Mouse (Mus musculus) kidney, postnatal 0 days (tissue): ENCODE measurements around the gene Slc18a2. TPM values are rescaled to one million over a fixed set of nuclear protein-coding genes. Genes with fewer than 3 reads are reported as not detected.

Source experiments
- ATAC-seq: fragments of 200-750 bp; cut with Nextera tagmentation; replicated peaks from 2 replicates; pipeline ENCODE4 v1.8.0; 2017; ENCODE audit warnings: low read depth, moderate number of reproducible peaks, moderate TSS enrichment, moderate library complexity; ENCODE audit not compliant: low FRiP score
- DNase-seq: peaks from one replicate; pipeline ENCODE4 v3.0.0-alpha.2; 2016; ENCODE audit warnings: low spot score
- H3K27ac ChIP-seq: fragments of 300-500 bp; sonication (generic); 2 replicates; pipeline ENCODE4 v1.5.1; 2014; ENCODE audit warnings: mild to moderate bottlenecking
- H3K27me3 ChIP-seq: fragments of 300-500 bp; sonication (generic); 2 replicates; pipeline ENCODE4 v1.6.1; 2014; ENCODE audit warnings: low read length, mixed read lengths; ENCODE audit not compliant: insufficient read depth
- H3K36me3 ChIP-seq: fragments of 300-500 bp; sonication (generic); 2 replicates; pipeline ENCODE4 v1.6.1; 2014; ENCODE audit warnings: low read length, mixed read lengths; ENCODE audit not compliant: insufficient read depth
- H3K4me1 ChIP-seq: fragments of 300-500 bp; sonication (generic); replicated peaks from 2 replicates; pipeline ENCODE4 v1.6.1; 2014; ENCODE audit warnings: antibody characterized with exemption, low read length, mixed read lengths; ENCODE audit not compliant: insufficient read depth
- H3K4me2 ChIP-seq: fragments of 300-500 bp; sonication (generic); 2 replicates; pipeline ENCODE4 v1.6.1; 2014; ENCODE audit warnings: mild to moderate bottlenecking, low read length, moderate library complexity, mixed read lengths
- H3K4me3 ChIP-seq: fragments of 300-500 bp; sonication (generic); replicated peaks from 2 replicates; pipeline ENCODE4 v1.5.1; 2014; ENCODE audit warnings: low read depth, low read length
- H3K9ac ChIP-seq: fragments of 300-500 bp; sonication (generic); 2 replicates; pipeline ENCODE4 v1.6.1; 2014; ENCODE audit warnings: low read depth, low read length
- H3K9me3 ChIP-seq: fragments of 300-500 bp; sonication (generic); replicated peaks from 2 replicates; pipeline ENCODE4 v1.6.1; 2016; ENCODE audit warnings: low read length, inconsistent platforms, mixed read lengths
- CTCF ChIP-seq: IDR thresholded peaks from 2 replicates; pipeline ENCODE4 v1.5.1; 2016; ENCODE audit warnings: antibody characterized with exemption, low read depth, mild to moderate bottlenecking, moderate library complexity
- WGBS: fragments of 180-500 bp; shearing (Covaris S2); extraction: QIAGEN DNeasy Blood & Tissue Kit; methylation state at CpG from one replicate; pipeline ENCODE4 v1.1.7; 2014; 5-methylcytosine and 5-hydroxymethylcytosine counted together
- polyA plus RNA-seq: library from polyadenylated mRNA; unstranded; fragments of >200 nt; fragmentation: Nextera tagmentation; extraction: Ambion mirVana; gene quantifications from 2 replicates; pipeline ENCODE4 v1.2.1, GENCODE M21; 2015

The Slc18a2 gene
- polyA plus RNA-seq, 1 experiment from 2014 or later: 4.1 TPM

DNA sequence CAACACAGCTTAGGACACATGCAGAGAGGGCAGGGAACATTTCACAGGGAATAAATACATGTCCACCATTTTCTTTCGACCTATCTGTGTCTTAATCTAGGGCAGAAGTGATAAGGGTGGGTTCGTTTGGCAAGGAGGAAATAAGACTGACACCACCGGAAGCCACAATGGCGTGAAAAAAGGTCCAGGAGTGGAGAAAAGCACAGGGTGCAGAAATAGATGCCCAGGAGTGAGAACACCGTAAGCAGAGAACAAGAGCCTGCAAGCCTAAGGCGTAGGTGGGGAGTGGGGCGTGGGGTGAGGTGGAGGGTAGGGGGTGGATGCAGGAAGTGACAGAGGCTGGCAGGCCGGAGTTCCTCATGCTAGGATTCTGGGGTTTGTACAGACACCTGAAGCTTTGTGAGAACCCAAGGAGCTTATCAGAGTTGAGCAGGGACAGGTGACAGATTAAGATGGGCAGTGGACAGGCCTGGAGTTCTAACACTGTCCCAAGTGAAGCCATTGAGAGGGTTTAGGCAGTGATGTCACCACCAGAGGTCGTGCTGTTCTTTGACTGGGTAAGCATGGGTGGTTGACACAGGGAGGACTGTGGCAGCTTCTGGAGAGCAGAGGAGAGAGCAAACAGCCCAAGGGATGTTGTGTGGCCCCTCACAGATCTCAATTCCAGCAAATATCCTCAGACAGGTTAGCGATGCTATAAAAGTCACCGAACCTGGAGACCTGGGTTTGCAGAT is 12.0 kb upstream of the Slc18a2 start:
- no peak overlapping the region for H3K9ac ChIP-seq
- DNase-seq: no peak
- no peak overlapping the region for H3K27ac ChIP-seq
- whole genome bisulfite sequencing: 74% methylated on average over 11 of the region's 11 CpGs
- H3K4me3 ChIP-seq: no peak overlapping the region
- no peaks in the 10 kb centered on the region for H3K27me3 ChIP-seq
- H3K4me2 ChIP-seq: no peak overlapping the region
- no peaks in the 10 kb centered on the region for H3K36me3 ChIP-seq
- TF ChIP-seq CTCF: peak; percentile 40; the same call in 1 of the 2 replicates
- ATAC-seq: no peak
- H3K4me1 ChIP-seq: no peaks in the 10 kb centered on the region
- H3K9me3 ChIP-seq: no peaks in the 10 kb centered on the region

DNA sequence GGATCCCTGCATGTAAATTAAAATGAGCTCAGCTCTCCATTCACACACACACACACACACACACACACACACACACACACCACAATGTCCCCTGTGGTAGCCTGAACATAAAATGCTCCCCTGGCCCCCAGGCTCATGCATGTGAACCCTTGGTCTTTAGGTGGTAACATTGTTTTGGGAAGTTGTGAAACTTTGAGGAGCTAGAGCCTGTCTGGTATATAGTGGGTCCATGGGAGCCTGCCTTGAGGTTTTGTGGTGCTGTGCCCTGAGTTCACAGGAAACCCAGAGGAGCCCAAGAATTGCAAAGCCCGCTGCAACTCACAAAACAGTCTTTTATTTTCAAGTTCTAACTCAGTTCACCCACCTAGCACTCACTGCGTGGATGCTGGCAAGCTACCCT is 8.0 kb upstream of the Slc18a2 start:
- Histone ChIP-seq H3K27ac (no peak overlapping the region), H3K4me2 (no peak overlapping the region), H3K36me3 (no peaks in the 10 kb centered on the region), H3K27me3 (no peaks in the 10 kb centered on the region), H3K4me3 (no peak overlapping the region), H3K9me3 (peaks cover 5% of the 10 kb centered on the region; the same call in 1 of the 2 replicates), H3K9ac (no peak overlapping the region), H3K4me1 (no peaks in the 10 kb centered on the region)
- DNase-seq (no peak), ATAC-seq (no peak)
- TF ChIP-seq CTCF: no peak
- 63% methylated on average over 2 of the region's 2 CpGs for WGBS

- no peak overlapping the region for H3K4me3 ChIP-seq
- H3K27ac ChIP-seq: no peak overlapping the region
- H3K36me3 ChIP-seq: no peaks in the 10 kb centered on the region
- no peak for TF ChIP-seq CTCF
- H3K9me3 ChIP-seq: peaks cover 5% of the 10 kb centered on the region; the same call in 1 of the 2 replicates
- no peak for DNase-seq
- ATAC-seq: no peak
- no peak overlapping the region for H3K4me2 ChIP-seq
- no peak overlapping the region for H3K9ac ChIP-seq
- 0 out of 2 replicates have a peak, but pooled peaks cover 3% of the 10 kb centered on the region for H3K4me1 ChIP-seq
- WGBS: 58% methylated on average over 5 of the region's 5 CpGs
- 0 out of 2 replicates have a peak, but pooled peaks cover 8% of the 10 kb centered on the region for H3K27me3 ChIP-seq
These were observed 1.1 kb upstream of the Slc18a2 start for GRCm38 (mm10) chr19:59259633-59260032.

DNA sequence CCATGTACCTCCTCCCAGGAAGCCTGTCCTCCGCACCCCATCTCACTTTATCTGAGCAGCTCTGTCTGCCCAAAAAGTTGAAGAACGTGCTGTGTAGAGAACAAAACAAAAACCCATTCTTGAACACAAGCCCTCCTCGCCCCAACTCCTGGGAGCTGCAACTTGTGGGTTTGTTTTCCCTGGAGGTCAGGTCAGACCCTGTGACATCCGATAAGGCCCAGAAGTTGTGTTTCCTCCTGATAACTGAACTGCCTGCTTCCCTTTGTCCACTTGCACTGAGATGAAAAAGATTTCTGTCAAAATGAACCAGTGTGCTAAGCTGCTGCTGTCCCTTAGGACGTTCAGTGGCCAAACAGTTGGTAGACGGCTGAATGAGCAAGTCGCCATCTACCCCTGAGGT is 908 bp downstream of the Slc18a2 start:
- peaks cover 5% of the 10 kb centered on the region; the same call in 1 of the 2 replicates for H3K9me3 ChIP-seq
- H3K27me3 ChIP-seq: 0 out of 2 replicates have a peak, but pooled peaks cover 8% of the 10 kb centered on the region
- H3K36me3 ChIP-seq: no peaks in the 10 kb centered on the region
- 0 out of 2 replicates have a peak, but pooled peaks cover 3% of the 10 kb centered on the region for H3K4me1 ChIP-seq
- H3K9ac ChIP-seq: no peak overlapping the region
- DNase-seq (peak; percentile 9), ATAC-seq (no peak)
- no peak overlapping the region for H3K27ac ChIP-seq
- H3K4me3 ChIP-seq: no peak overlapping the region
- 42% methylated on average over 7 of the region's 7 CpGs for WGBS
- peak overlapping the region; percentile 73 for H3K4me2 ChIP-seq
- TF ChIP-seq CTCF: no peak

- Histone ChIP-seq H3K27ac (no peak overlapping the region), H3K27me3 (0 out of 2 replicates have a peak, but pooled peaks cover 8% of the 10 kb centered on the region), H3K36me3 (no peaks in the 10 kb centered on the region), H3K9ac (no peak overlapping the region), H3K4me2 (no peak overlapping the region), H3K4me3 (no peak overlapping the region), H3K4me1 (0 out of 2 replicates have a peak, but pooled peaks cover 3% of the 10 kb centered on the region), H3K9me3 (no peaks in the 10 kb centered on the region)
- 82% methylated on average over 9 of the region's 9 CpGs for WGBS
- ATAC-seq (no peak), DNase-seq (no peak)
- TF ChIP-seq CTCF: no peak
These were observed 2.5 kb downstream of the Slc18a2 start for GRCm38 (mm10) chr19:59263171-59263570.

GRCm38 (mm10) chr19:59264838-59265532 is 4.3 kb downstream of the Slc18a2 start:
- no peak overlapping the region for H3K4me3 ChIP-seq
- WGBS: 86% methylated on average over 9 of the region's 9 CpGs
- no peak for ATAC-seq
- H3K4me1 ChIP-seq: 0 out of 2 replicates have a peak, but pooled peaks cover 3% of the 10 kb centered on the region
- 0 out of 2 replicates have a peak, but pooled peaks cover 8% of the 10 kb centered on the region for H3K27me3 ChIP-seq
- no peak for TF ChIP-seq CTCF
- no peaks in the 10 kb centered on the region for H3K9me3 ChIP-seq
- no peak overlapping the region for H3K9ac ChIP-seq
- H3K27ac ChIP-seq: no peak overlapping the region
- no peak overlapping the region for H3K4me2 ChIP-seq
- no peaks in the 10 kb centered on the region for H3K36me3 ChIP-seq
- DNase-seq: no peak
